Mouse (Mus musculus): ENCODE measurements around the gene Adrm1. TPM values are rescaled to one million over a fixed set of nuclear protein-coding genes. Genes with fewer than 3 reads are reported as not detected.

Gene Adrm1
- 169 and 196 TPM in 2 replicates for total RNA-seq (2012; rRNA removed)

DNA sequence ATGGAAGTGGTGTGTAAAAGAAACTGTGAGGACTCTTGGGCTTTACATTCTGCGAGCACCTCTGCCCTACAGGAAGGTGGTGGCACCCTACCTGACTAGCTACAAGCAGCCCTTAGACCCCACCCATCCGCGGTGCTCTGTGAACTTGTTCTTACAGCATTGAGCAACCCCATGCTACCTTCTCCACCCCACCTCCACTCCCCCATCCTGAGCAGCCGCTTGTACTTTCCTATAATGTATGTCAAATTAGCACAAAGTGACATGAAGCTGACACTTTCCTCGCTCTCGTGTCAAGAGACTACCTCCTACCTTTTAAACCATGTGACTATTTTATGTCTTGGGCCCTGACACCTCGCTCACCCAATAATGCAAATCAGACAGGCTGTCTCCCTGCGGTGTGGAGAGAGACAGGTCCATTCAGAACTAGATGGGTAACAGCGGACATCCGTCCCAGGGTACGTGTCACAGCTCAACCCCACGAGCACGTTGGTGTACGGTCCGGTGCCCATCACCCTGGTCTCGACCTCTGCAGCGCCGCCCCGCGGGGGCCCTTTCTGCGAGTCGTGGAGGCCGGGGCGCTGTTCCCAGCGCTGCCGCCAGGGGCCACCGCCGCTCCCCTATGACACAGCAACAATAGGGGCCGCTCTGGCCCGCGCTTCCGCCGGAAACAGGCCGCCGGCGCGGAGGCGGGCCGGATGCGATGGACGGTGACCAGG lies at the start of gene Adrm1:
TSS of gene Adrm1 (plus strand) at position 680 of the 716 bp plus-strand sequence.
- Histone ChIP-seq H3K9ac (ENCODE audit: insufficient read depth, low read depth, low read length, poor library complexity, severe bottlenecking) (peak within 1 kb of the TSS; percentile 91), H3K9me3 (ENCODE audit: control insufficient read depth, insufficient read depth, low read depth, low read length) (no peaks in the 10 kb centered on the region), H3K4me1 (ENCODE audit: control insufficient read depth in 2 of 2, insufficient read depth in 2 of 2, low read length in 2 of 2, poor library complexity in 1 of 2) (peaks cover 2 to 16% of the 10 kb centered on the region in 2 experiments; a peak in 2 of 4 replicates), H3K4me3 (ENCODE audit: insufficient read depth in 1 of 2, low read depth in 1 of 2, low read length in 2 of 2, poor library complexity in 1 of 2, severe bottlenecking in 1 of 2) (peak within 1 kb of the TSS; percentile 81 to 91), H3K36me3 (ENCODE audit: control insufficient read depth, insufficient read depth, low read length, poor library complexity, severe bottlenecking) (peaks cover 29% of the 10 kb centered on the region), H3K27ac (ENCODE audit: insufficient read depth, low read depth, low read length, poor library complexity, severe bottlenecking) (peak within 1 kb of the TSS; percentile 76)
- DNase-seq (ENCODE audit: low read depth, low spot score) = peak; percentile 87
- peak; percentile 98 for TF ChIP-seq MAFK (IDR thresholded peaks at IDR 0.05; ENCODE audit: insufficient read depth, low read depth, low read length)
- no peak for TF ChIP-seq CHD2 (IDR thresholded peaks at IDR 0.05; ENCODE audit: low read depth, low read length)
- no peak for TF ChIP-seq ZC3H11A (IDR thresholded peaks at IDR 0.05; ENCODE audit: borderline replicate concordance, low read depth, low read length)
- peak; percentile 62; the same call in 1 of the 2 replicates for TF ChIP-seq HCFC1 (IDR thresholded peaks at IDR 0.05; ENCODE audit: borderline replicate concordance, insufficient read depth, low read length)
- in situ Hi-C loops (cut with MboI; ENCODE audit: low sequenced_read_pairs in 2 of 2, unreplicated experiment in 2 of 2) = no loop called here

GRCm38 (mm10) chr2:180124192-180124591 lies 47.1 kb upstream of the Adrm1 start:
- Histone ChIP-seq H3K9ac (ENCODE audit: insufficient read depth, low read depth, low read length, poor library complexity, severe bottlenecking) (no peak overlapping the region), H3K27ac (ENCODE audit: insufficient read depth, low read depth, low read length, poor library complexity, severe bottlenecking) (no peak overlapping the region), H3K9me3 (ENCODE audit: control insufficient read depth, insufficient read depth, low read depth, low read length) (no peaks in the 10 kb centered on the region), H3K4me1 (ENCODE audit: control insufficient read depth in 2 of 2, insufficient read depth in 2 of 2, low read length in 2 of 2, poor library complexity in 1 of 2) (peaks cover 0 to 6% of the 10 kb centered on the region in 2 experiments; a peak in 1 of 4 replicates), H3K36me3 (ENCODE audit: control insufficient read depth, insufficient read depth, low read length, poor library complexity, severe bottlenecking) (no peaks in the 10 kb centered on the region), H3K4me3 (ENCODE audit: insufficient read depth in 1 of 2, low read depth in 1 of 2, low read length in 2 of 2, poor library complexity in 1 of 2, severe bottlenecking in 1 of 2) (no peak overlapping the region)
- TF ChIP-seq CHD2 (IDR thresholded peaks at IDR 0.05; ENCODE audit: low read depth, low read length) (no peak), ZNF384 (IDR thresholded peaks at IDR 0.05; ENCODE audit: low read depth, low read length) (0 out of 2 replicates have a peak, but pooled peaks have one; percentile 15), MAFK (IDR thresholded peaks at IDR 0.05; ENCODE audit: insufficient read depth, low read depth, low read length) (no peak)
- in situ Hi-C loops (cut with MboI; ENCODE audit: low sequenced_read_pairs in 2 of 2, unreplicated experiment in 2 of 2) = no loop called here
- DNase-seq (ENCODE audit: low read depth, low spot score) = no peak

GRCm38 (mm10) chr2:180126195-180126594 lies 45.1 kb upstream of the Adrm1 start:
- DNase-seq (ENCODE audit: low read depth, low spot score) = no peak
- Histone ChIP-seq H3K4me3 (ENCODE audit: insufficient read depth in 1 of 2, low read depth in 1 of 2, low read length in 2 of 2, poor library complexity in 1 of 2, severe bottlenecking in 1 of 2) (no peak overlapping the region), H3K4me1 (ENCODE audit: control insufficient read depth in 2 of 2, insufficient read depth in 2 of 2, low read length in 2 of 2, poor library complexity in 1 of 2) (peaks cover 0 to 2% of the 10 kb centered on the region in 2 experiments; a peak in 1 of 4 replicates), H3K9ac (ENCODE audit: insufficient read depth, low read depth, low read length, poor library complexity, severe bottlenecking) (no peak overlapping the region), H3K27ac (ENCODE audit: insufficient read depth, low read depth, low read length, poor library complexity, severe bottlenecking) (no peak overlapping the region), H3K36me3 (ENCODE audit: control insufficient read depth, insufficient read depth, low read length, poor library complexity, severe bottlenecking) (no peaks in the 10 kb centered on the region), H3K9me3 (ENCODE audit: control insufficient read depth, insufficient read depth, low read depth, low read length) (no peaks in the 10 kb centered on the region)
- no peak for TF ChIP-seq ZC3H11A (IDR thresholded peaks at IDR 0.05; ENCODE audit: borderline replicate concordance, low read depth, low read length)
- TF ChIP-seq MAFK (IDR thresholded peaks at IDR 0.05; ENCODE audit: insufficient read depth, low read depth, low read length) = no peak
- TF ChIP-seq ZNF384 (IDR thresholded peaks at IDR 0.05; ENCODE audit: low read depth, low read length) = no peak
- TF ChIP-seq CHD2 (IDR thresholded peaks at IDR 0.05; ENCODE audit: low read depth, low read length) = no peak
- no peak for TF ChIP-seq HCFC1 (IDR thresholded peaks at IDR 0.05; ENCODE audit: borderline replicate concordance, insufficient read depth, low read length)
- in situ Hi-C loops (cut with MboI; ENCODE audit: low sequenced_read_pairs in 2 of 2, unreplicated experiment in 2 of 2) = no loop called here

- Histone ChIP-seq H3K27ac (ENCODE audit: insufficient read depth, low read depth, low read length, poor library complexity, severe bottlenecking) (no peak overlapping the region), H3K36me3 (ENCODE audit: control insufficient read depth, insufficient read depth, low read length, poor library complexity, severe bottlenecking) (no peaks in the 10 kb centered on the region), H3K4me3 (ENCODE audit: insufficient read depth in 1 of 2, low read depth in 1 of 2, low read length in 2 of 2, poor library complexity in 1 of 2, severe bottlenecking in 1 of 2) (no peak overlapping the region), H3K9ac (ENCODE audit: insufficient read depth, low read depth, low read length, poor library complexity, severe bottlenecking) (no peak overlapping the region), H3K9me3 (ENCODE audit: control insufficient read depth, insufficient read depth, low read depth, low read length) (no peaks in the 10 kb centered on the region), H3K4me1 (ENCODE audit: control insufficient read depth in 2 of 2, insufficient read depth in 2 of 2, low read length in 2 of 2, poor library complexity in 1 of 2) (peaks cover 0 to 2% of the 10 kb centered on the region in 2 experiments; a peak in 1 of 4 replicates)
- in situ Hi-C loops (cut with MboI; ENCODE audit: low sequenced_read_pairs in 2 of 2, unreplicated experiment in 2 of 2) = no loop called here
- TF ChIP-seq ZNF384 (IDR thresholded peaks at IDR 0.05; ENCODE audit: low read depth, low read length) (no peak), CHD2 (IDR thresholded peaks at IDR 0.05; ENCODE audit: low read depth, low read length) (no peak), MAFK (IDR thresholded peaks at IDR 0.05; ENCODE audit: insufficient read depth, low read depth, low read length) (no peak), ZC3H11A (IDR thresholded peaks at IDR 0.05; ENCODE audit: borderline replicate concordance, low read depth, low read length) (no peak), HCFC1 (IDR thresholded peaks at IDR 0.05; ENCODE audit: borderline replicate concordance, insufficient read depth, low read length) (no peak)
- no peak for DNase-seq (ENCODE audit: low read depth, low spot score)
Measured at GRCm38 (mm10) chr2:180127675-180128074, 43.6 kb upstream of the Adrm1 start.
